Mouse (Mus musculus) bone marrow, adult 2 months (tissue): Measurements from ENCODE around the gene Cyp2t4. TPM values are rescaled to one million over a fixed set of nuclear protein-coding genes. Genes with fewer than 3 reads are reported as not detected.

Source experiments
- H3K27ac ChIP-seq: fragments of 200-500 bp; 2 replicates; pipeline ENCODE4 v1.5.1; 2012; ENCODE audit warnings: low read depth, mild to moderate bottlenecking, control low read depth, inconsistent platforms, low read length; ENCODE audit not compliant: control insufficient read depth, poor library complexity, insufficient read depth
- H3K4me1 ChIP-seq: fragments of 200-500 bp; 2 replicates; pipeline ENCODE4 v1.6.1; 2011; ENCODE audit warnings: low read length; ENCODE audit not compliant: control insufficient read depth, insufficient read depth
- H3K4me3 ChIP-seq: fragments of 200-500 bp; replicated peaks from 2 replicates; pipeline ENCODE3; 2011; ENCODE audit warnings: mild to moderate bottlenecking, low read depth, low read length, control low read depth; ENCODE audit not compliant: control insufficient read depth
- CTCF ChIP-seq: fragments of 200-500 bp; IDR thresholded peaks from 2 replicates; pipeline ENCODE4 v1.5.1; 2011; ENCODE audit warnings: low read length, control low read depth; ENCODE audit not compliant: control insufficient read depth, insufficient read depth
- POLR2A ChIP-seq: fragments of 200-500 bp; IDR thresholded peaks from 2 replicates; pipeline ENCODE4 v1.6.1; 2011; ENCODE audit warnings: low read depth, mild to moderate bottlenecking, control low read depth, low read length, borderline replicate concordance; ENCODE audit not compliant: control insufficient read depth
- WGBS: fragments of 180-500 bp; shearing (Covaris S2); methylation state at CpG from one replicate; pipeline ENCODE4 v1.1.7; 2018; 5-methylcytosine and 5-hydroxymethylcytosine counted together
- polyA plus RNA-seq: library from polyadenylated mRNA; stranded (reverse); fragments of >200 nt; gene quantifications from 2 replicates; pipeline ENCODE4 v1.2.4, GENCODE M21; 2011; ENCODE audit warnings: low replicate concordance; ENCODE audit not compliant: missing spikeins, insufficient read depth, insufficient read length

Cyp2t4 gene
- polyA plus RNA-seq, 1 experiment, result not detected

DNA sequence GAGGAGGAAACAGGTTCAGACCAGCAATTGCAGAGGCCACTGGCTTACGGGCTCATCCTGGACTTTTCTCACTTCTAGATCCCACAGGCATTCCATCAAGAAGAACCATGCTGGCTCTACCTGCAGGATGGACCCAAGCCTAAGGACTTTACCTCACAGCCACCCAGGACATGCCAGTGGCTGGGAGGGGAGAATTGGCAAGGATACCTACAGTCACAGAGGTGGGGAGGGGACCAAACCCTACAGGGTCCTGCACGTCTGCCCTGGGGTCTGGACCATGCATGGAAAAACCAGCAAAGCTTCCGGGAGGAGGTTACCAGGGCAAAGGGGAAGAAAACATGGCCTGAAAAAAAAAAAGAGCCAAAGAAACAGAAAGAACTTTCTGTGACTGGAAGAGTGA lies 17.5 kb downstream of the Cyp2t4 start:
- 87% methylated on average over 3 of the region's 3 CpGs for WGBS
- Histone ChIP-seq H3K4me3 (no peak overlapping the region), H3K4me1 (peaks cover 6% of the 10 kb centered on the region), H3K27ac (no peak overlapping the region)
- no peak for TF ChIP-seq CTCF
- no peak for TF ChIP-seq POLR2A

GRCm38 (mm10) chr7:27174496-27174895 lies 21.0 kb downstream of the Cyp2t4 start:
- Histone ChIP-seq H3K27ac (no peak overlapping the region), H3K4me3 (no peak overlapping the region), H3K4me1 (no peaks in the 10 kb centered on the region)
- 87% methylated on average over 15 of the region's 15 CpGs for WGBS
- TF ChIP-seq CTCF (no peak), POLR2A (no peak)

DNA sequence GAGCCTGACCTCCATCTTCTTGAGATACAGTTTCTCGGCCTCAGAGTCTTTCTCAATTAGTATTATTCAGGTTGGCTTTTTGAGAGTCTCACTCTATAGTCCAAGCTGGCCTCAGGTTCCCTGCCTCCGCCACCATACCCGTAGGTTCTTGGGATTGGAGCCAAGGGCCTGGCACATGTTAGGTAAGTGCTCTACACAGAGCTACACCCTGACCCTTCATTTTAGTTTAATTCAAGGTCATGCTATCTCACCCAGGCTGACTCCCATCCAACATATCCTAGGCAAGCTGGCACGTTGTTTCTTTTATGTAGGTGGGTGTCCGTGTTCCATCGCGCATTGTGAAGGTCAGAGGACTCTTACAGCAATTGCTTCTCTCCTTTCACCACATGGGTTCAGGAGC lies 21.4 kb downstream of the Cyp2t4 start:
- Histone ChIP-seq H3K4me3 (no peak overlapping the region), H3K4me1 (no peaks in the 10 kb centered on the region), H3K27ac (no peak overlapping the region)
- no peak for TF ChIP-seq POLR2A
- no peak for TF ChIP-seq CTCF
- 91% methylated on average over 7 of the region's 7 CpGs for WGBS

GRCm38 (mm10) chr7:27177942-27178323 lies 24.4 kb downstream of the Cyp2t4 start:
- 16% methylated on average over 4 of the region's 4 CpGs for WGBS
- Histone ChIP-seq H3K4me1 (no peaks in the 10 kb centered on the region), H3K27ac (peak overlapping the region; percentile 98)

GRCm38 (mm10) chr7:27178324-27179216 lies 25.1 kb downstream of the Cyp2t4 start, which contains the start of gene Rab4b:
Gene Rab4b, minus strand, starts transcription at chr7:27178896.
- Histone ChIP-seq H3K4me3 (peak within 1 kb of the TSS; percentile 85), H3K4me1 (no peaks in the 10 kb centered on the region), H3K27ac (peak within 1 kb of the TSS; percentile 98)
- WGBS, result under 1% methylated on average over 53 of the region's 53 CpGs
- TF ChIP-seq CTCF (peak; percentile 77), POLR2A (peak; percentile 38; the same call in 1 of the 2 replicates)

More at GRCm38 (mm10) chr7:27177942-27178323, 24.4 kb downstream of the Cyp2t4 start:
- H3K4me3 ChIP-seq, result peak overlapping the region; percentile 85
- TF ChIP-seq POLR2A (no peak), CTCF (no peak)

DNA sequence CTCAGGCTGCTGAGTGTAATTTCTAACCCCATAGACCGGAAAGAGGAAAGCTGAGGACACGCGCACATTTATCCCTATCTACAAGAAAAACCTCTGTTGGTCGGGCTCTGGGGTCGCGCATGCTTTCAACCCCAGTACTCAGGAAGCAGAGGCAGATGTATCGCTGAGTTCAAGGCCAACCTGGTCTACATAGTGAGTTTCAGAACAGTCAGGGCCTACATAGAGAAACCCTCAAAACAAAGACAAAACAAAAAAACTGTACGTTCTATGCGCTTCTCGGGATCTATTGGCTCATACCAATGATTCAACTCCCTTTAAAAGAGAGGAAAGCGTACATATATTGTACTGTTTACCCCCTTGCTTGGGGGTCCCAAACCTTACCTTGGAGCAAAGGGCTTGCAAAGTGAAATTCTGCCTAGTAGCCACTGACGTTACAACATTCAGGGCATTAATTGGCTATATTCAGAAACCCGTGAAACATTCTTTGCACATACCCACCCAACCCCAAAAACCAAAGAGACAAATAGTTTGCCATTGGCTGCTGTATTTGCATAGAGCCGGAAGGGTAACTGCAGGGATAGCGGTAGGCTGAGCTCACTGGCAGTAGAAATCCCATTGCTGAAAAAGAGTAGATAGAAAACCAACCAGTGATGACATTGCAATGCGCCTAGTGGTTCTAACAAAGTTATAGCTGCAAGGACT lies 25.9 kb downstream of the Cyp2t4 start:
- H3K4me1 ChIP-seq, result no peaks in the 10 kb centered on the region
- no peak overlapping the region for H3K27ac ChIP-seq
- WGBS, result 47% methylated on average over 16 of the region's 16 CpGs

DNA sequence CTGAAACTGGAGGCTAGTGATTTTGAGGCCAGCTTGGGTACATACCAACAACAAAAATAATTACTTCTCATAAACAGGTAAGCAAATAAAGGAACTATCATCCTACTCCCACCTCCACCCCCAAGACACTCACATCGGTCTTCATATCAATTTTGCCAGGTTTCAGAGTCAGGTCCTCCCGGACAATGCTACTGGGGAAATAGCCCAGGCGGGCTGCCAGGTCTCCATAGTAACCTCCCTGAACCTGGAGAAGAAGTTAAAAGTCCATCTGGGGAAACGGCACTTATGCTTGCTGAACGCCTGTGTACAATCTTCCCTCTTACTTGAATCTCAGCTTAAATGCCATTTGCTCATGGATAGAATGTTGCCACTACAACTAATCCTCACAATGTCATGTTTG lies 26.5 kb downstream of the Cyp2t4 start:
- WGBS, result 68% methylated on average over 5 of the region's 5 CpGs
- H3K4me3 ChIP-seq, result no peak overlapping the region
- TF ChIP-seq POLR2A, result no peak
- TF ChIP-seq CTCF, result no peak
- no peaks in the 10 kb centered on the region for H3K4me1 ChIP-seq
- H3K27ac ChIP-seq, result no peak overlapping the region

More for the DNA sequence above, 25.9 kb downstream of the Cyp2t4 start:
- TF ChIP-seq CTCF (no peak), POLR2A (no peak)
- H3K4me3 ChIP-seq, result peak overlapping the region; percentile 66
